Mouse (Mus musculus): Measurements from ENCODE around the gene Lrguk.

The Lrguk gene

DNA sequence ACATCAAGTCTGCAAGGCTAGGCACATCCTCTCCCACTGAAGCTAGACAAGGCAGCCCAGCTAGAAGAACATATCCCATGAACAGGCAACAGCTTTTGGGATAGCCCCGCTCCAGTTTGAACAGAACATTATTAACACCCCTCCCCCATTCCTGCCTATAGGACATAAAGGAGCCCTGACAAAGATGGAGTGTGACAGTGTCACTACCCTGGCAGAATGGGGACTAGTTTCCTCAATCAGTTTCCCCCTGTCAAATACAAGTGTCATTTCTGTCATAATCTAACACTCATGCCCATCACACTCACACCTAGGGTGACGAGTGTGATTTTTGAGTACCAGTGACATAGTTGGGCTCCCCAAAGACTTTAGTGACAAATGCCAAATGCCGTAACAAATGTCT is 118.8 kb downstream of the Lrguk start:
- DNase-seq (ENCODE audit: low read depth) = no peak

DNA sequence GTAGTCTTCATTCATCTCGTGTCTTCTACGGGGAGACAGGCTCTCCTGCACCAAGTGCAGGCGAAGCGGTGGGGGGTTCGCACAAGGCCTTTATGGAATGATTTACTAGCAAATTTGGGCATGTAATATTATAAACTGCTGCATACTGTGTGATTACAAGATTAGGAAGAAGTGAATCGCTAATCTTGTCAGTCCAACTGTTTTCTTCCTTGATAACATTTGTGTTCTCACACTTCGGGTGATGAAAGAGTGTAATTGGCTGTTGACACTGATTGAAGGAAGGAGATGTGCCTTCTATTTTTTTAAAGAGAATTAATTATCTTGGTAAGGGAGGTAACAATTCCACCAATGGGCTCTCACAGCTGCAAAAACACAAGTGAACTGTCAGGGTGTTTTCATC is 119.4 kb downstream of the Lrguk start:
- no peak for DNase-seq (ENCODE audit: low read depth)

DNA sequence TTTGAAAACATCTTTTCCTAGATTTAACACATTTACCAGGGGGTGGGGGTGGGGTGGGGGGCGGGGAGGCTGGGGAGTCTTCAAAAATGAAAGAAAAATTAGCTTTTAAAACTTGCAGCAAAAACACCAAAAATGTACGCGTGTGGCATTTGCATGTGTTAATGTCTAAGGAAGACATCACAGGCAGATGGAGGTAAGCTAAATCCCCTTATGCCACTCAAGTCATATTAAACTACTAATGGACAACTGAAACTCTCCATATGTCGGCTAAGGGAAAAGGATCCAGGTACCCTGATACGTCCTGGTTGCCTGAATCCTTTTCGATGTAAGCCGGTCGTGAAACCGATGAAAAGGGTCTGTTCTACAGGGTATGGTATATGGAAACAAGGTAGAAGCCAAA is 119.8 kb downstream of the Lrguk start:
- DNase-seq (ENCODE audit: low read depth) = no peak

DNA sequence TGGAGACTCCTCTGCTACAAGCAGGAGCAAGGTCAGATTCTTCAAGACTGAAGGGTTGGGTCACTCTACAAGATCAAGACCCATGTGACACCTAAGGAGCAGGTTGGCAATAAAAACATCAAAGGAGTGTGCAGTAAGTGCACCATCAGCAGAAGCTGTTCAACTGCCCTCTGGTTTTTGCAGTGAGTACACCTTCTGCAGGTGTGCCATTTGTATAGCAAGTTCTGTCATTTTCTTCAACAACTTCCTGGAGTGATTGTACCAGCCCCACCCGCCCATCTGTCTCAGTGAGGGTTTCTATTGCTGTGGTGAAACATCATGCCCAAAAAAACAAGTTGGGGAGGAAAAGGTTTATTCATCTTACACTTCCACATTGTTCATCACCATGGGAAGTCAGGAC is 120.6 kb downstream of the Lrguk start:
- no peak for DNase-seq (ENCODE audit: low read depth)

DNA sequence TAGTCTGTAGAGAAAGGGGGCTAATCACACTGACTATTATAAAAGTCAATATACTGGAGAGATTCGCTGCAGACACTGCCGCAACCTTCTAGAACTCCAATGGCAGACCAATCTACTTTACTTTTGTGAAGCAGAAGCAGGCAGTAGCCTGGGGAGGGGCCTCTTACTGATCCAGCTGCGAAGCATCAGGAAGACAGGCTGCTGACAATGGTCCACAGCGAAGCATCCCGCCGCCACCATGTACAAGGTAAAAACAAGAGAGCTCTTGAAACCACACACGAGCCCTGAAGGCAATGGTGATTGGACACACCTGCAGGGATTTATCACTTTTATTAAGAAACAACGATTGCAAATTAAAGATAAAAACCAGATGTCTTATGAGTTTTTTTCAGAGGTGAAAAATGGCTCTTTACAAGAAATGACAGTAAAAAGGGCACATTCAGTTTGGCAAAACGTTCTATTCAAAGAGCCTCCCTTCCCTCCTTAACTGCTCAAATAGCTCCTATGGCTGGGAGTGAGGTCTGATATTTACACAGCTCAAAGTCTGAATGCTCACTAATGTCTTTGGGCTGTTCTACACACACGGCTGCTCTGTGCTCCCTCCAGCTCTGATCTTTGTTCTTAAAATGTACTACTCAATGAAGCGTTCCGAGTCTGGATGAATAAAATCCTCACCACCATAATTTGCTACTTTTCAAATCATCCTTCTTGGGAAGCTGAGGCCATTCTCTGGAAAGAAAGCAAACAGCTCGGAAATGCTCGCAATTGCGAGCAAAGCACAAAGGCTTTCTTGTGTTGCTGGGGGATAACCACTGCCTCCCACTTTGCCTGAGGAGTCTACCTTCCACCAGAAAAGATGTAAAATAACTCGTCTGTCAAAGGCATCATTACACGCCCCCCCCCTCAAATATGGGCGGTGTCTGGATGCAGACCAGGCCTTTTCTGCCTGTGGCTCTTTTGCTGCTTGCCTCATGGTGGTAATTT is 124.1 kb downstream of the Lrguk start:
- DNase-seq (ENCODE audit: low read depth) = peak; percentile 49

DNA sequence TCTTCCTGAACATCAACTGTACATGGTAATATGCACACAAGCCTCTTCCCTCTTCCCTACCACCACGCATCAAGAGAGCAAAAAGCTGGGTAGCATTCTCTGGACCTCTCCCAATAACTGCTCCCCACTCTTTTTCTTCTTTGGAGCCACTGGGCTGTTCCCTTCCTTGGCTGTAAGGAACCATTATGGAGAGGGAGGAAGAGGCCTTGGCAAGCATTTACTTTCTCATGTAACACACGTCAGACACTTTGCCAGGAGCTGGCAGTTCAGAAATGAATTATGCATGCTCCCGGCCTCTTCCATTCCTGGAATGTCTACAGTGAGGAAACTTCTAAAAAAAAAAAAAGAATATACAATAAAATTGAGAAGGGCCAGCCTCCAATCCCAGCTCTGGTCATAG is 125.0 kb downstream of the Lrguk start:
- peak; percentile 95 for DNase-seq (ENCODE audit: low read depth)

DNA sequence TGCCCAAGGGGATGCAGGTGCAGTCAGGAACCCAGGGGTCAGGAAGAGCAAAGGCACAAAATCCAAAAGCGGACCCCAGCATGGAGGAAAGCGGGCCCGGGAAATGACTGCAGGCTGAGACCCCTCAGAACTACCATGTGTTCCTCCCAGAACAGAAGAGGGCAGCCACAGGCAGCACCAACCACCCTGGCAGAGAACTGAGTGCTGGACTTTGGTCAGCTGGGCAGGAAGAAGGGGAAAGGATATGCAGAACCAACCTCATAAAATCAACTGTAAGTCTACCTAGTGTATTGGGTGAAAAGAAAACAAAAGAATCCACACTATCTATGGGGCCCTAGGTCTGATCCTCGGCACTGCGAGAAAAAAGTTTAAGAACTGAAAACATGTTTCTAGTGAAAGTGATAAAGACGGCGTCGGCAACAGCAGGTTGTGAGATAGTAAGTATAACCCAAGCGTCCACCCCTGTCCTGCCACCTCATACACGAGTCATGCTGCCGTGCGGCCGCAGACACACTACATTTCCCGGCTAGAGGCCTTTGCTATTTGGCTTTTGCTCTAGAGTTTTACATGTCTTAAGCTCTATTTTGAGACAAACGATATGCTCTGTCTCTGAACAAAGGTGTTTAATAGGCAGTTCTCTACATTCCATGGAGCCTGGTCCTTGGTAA is 126.0 kb downstream of the Lrguk start:
- DNase-seq (ENCODE audit: low read depth) = peak; percentile 75

DNA sequence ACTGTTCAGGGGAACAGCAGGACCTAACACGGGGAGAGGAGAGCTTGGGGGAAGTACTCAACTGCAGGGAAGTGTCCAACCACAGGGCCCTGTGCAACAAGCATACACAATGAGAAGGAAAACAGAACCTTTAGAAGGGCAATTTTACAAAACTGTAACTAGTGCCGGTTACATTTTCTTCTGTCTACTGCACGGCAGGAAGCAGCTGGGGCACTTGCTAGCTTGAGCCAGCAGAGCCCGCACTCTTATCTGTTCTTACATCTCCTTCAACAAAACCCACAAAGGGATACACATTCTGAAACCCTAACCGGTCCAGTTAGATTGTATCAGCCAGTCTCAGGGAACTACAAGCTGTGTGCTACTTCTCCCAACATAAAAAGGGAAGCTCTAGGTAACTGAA is 126.8 kb downstream of the Lrguk start:
- DNase-seq (ENCODE audit: low read depth) = peak; percentile 53

DNA sequence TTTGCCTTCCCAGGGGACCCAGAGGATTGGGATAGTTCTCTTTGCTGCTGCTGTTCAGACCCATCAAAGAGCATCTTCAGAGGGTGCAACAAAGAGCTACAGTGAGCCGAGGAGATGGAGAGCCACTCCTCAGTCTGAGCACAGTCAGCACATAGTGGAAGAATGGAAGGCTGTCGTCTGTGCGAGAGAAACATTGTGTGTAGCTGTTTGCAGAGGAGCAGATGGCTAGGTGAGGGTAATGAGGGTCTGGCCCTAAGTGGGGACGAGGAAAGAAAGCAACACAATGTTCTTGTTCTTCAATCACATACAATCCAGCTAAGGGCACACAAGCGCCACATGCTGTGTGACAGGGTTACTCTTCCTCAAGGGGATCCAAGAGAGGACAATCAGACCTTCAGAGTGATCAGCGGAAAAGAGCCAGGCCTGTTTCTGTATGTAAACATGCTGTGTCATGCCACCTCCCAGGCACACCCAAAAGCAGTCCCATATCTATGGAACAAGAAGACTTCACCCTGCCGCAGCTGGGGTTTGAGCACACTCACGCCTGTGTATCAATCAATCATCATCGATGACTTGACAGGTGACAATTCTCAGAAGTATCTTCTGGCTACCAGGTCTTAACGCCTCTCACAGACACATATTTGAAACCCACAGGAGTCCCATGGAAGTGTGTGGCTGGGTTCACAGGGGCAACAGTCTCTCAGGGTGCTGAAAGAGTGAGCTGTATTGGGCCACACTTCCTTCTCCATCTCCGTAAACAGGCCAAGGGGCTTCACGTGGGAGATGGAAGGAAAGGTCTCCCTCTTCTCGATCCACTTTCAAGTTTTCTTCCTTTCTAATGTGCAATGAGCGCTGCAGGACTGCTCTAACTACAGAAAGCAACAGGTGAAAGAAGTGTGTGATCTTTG is 127.8 kb downstream of the Lrguk start:
- DNase-seq (ENCODE audit: low read depth) = no peak

DNA sequence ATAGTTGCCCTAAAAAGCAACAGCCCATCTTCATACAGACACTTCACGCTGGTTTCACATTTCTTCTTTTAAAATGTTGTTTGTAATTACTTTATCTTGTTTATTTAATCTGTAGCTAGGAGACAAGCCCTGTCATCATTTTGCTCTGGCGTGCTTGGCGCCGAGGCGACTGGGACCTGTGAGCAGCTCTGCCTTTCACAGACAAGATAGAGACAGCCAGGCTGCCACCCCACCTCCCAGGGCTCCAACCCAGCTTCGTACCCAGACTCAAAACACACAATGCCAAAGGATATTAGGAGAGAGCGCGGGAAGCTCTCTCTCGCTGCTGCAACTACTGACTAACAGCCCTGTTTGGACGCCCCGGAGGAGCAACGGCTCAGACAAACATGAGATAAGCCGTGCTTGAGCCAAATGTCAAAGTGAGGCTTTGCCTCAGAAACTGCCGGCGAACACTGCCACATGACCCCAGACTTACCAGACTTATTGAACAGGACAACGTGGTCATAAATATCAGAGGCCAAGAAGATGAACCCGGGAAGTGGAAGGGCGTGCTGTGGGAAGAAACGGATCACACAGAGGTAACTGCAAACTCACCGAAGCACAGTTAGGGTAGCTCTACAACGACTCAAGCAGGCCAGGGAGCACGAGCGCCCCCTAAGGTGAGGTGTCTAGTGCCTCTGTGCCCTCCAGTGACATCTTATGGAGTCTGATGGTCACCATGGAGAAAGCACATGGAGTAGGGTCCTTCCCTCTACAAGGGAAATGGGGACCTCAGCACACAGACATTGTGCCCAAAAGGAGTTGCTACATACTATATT is 131.0 kb downstream of the Lrguk start:
- no peak for DNase-seq (ENCODE audit: low read depth)

DNA sequence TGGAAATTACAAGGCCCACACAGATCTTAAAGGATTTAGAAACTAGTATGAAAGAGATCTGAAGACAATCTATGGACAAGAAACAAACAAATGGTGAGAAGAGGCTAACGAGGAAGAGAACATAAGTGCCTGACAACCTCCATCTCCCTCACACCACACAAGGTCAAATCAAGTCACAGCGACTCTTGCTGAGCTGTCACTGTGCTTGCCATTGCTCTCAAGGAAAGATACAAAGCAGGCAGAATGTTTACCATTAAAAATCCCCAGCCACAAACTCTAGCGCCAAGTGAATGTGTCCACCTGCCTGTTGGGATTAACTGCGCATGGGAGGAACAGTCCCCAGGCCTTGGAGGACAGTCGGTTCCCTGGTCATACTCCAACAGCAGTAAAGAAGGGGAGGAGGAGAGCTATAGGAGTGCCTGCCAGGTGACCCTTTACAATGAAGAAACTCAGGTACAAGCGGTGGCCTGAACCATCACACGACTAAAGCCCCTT is 131.6 kb downstream of the Lrguk start:
- DNase-seq (ENCODE audit: low read depth) = no peak

DNA sequence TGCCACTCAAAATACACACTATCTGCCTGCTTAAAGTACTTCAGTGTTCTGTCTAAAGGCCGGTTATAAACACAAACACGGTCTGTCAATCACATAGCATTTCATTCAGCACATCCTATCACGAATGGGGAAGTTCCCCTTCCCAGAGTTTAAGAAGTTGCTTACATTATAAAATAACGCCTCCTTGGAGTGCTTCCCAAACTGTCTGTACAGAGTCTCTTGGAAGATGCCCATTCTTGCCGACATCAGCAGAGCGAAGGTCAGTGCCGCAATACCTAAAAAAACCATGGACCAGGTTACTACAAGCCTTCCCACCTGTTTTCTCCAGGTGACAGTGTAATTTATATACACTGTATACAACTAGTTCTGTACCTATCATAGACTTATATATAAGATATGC is 132.3 kb downstream of the Lrguk start:
- DNase-seq (ENCODE audit: low read depth) = no peak

DNA sequence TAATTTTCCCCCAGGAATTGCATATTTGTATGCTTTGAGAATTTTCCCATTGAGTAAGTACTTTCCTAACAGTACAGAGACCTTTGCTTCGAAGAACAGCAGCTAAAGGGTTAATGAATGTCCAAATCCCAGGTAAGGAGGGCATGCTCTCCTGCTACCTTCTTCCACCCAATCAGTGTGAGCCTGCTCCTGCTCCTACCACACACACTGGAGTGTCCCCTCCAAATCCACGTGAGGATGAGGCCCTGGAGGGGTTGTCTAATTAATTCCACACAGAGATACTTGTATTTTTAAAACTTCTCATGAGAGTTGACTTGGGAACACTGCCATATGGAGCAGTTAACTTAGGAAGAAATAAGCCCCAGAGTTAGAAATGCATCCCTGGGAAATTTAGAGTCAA is 133.4 kb downstream of the Lrguk start:
- no peak for DNase-seq (ENCODE audit: low read depth)

DNA sequence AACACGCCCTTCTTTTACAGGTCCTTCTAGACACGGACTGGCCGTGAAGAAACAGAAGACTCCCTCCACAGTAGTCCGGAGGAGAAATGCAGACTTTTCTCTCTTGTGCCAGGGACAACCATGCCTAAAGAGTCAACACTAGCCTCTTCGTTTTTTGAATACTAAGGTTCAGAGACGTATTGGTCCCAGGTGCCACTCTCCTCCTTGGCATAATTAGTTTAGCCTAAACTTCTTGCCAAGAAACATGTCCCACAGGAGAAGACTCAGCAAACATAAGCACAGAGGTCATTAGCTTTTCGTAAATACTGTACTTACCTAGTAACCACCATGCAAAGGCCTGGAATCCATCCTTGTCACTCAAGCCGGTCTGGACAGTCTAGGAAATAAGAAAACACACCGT is 133.8 kb downstream of the Lrguk start:
- DNase-seq (ENCODE audit: low read depth) = no peak

DNA sequence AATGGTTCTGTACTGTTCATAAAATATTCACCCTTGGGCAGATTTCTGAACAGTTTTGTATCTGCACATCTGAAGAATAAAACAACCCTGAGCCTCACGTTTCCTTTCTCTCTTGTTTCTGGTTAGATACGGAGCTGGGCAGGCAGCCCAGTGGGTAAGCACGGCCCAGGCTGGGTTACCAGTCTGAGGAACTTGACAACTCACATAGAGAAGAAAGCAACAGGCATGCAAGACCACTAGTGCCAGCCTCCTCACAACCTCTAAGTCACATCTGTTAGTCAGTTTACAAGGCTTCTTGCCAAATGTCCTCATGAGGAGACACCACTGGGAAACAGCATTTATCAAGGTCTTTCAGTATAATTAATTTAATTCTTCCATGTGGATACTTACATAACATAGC is 139.6 kb downstream of the Lrguk start:
- DNase-seq (ENCODE audit: low read depth) = no peak

DNA sequence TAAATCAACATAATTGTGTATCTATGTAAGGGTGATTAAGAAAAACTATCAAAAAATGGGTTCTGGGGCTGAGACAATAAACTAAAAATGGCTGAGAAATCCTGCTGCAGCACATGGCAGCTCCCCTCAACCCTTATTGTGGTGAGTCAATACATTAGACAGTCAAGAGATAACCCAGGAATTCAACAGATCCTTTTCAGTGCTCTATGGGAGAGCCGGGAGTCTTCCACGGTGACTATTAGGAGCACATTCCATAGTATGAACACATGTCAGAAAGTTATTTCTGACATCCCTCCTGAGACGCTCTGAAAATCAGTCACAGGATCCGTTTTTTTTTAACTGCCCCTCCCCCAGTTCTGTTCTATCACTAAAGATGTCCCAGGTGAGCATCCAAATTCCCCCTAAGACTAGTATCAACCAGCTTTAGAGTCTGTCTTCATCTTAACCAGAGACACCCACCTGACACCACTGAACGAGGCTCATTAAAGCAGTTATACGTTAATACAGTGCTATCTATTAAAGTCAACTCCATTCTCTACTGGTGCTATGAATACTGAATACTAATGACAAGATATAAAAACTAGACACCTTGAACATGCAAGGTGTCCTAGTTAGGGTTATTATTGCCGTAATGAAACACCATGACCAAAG is 141.7 kb downstream of the Lrguk start:
- DNase-seq (ENCODE audit: low read depth) = no peak

DNA sequence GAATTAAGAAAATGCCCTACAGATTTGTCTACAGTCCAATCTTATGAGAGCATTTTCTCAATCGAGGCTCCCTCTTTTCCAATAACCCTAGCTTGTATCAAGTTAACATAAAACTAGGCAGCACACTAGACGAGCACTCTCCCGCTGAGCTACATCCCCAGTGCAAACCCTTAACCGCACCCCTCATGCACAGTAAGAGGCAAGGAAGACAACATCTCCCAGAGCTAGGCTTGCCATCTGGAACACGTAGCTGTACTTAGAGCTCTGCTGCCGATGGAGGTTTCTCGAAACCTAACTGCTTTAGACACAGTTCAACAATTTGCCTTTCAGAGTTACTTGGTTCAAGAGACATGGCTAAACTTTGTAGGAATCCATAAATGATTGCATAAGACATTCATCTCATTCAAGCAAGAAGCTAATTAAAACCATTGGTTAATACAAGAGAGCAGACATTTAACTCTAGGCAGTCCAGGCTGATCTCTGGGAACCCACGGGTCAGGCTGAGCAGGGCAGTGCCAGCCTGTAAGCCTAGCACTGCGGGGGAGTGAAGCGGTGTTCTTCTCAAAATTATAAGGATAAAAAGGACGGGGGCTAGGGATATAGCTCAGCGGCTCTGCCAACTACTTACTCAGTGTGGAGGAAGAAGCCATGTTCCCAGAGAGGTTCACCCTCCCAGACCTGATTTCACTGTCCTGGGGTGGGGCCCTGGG is 142.7 kb downstream of the Lrguk start:
- no peak for DNase-seq (ENCODE audit: low read depth)

DNA sequence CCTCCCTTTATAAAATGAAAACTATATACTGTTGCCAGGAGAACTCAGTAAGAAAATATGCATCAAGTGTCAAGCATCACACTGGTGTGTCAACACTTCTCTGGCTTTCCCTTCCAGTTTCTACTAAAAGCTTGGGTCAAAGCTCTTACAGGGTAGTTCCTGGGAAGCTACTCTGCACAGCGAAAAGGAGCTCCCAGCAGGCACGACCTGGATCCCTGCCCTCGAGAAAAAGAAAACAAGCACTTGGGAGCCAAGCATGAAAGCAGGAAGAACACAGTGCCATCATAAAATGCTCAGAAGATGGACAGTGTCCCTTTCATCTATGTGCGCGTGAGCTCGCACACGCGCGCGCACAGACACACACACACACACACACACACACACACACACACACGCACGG is 144.0 kb downstream of the Lrguk start:
- DNase-seq (ENCODE audit: low read depth) = peak; percentile 48

DNA sequence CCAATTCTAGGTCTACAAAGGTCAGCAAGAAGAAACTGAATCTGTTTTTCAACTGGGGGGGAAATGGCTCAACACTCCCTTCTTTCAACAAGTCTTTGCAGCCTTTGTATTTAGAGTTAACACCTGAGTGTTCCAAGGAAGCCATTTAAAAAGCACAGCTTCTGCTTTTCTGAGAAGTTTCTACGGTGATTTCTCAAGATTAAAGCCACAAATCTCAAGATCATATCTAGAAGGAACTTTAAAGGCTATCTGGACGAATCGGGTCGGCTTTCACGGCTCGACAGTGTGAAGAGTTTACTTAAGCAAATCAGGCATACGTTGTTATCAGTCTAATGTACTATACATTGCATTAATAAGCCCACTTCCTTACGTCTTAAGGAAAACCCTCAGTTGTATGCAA is 145.5 kb downstream of the Lrguk start:
- DNase-seq (ENCODE audit: low read depth) = no peak
